Mouse (Mus musculus): ENCODE data around the gene BC037034.

DNA sequence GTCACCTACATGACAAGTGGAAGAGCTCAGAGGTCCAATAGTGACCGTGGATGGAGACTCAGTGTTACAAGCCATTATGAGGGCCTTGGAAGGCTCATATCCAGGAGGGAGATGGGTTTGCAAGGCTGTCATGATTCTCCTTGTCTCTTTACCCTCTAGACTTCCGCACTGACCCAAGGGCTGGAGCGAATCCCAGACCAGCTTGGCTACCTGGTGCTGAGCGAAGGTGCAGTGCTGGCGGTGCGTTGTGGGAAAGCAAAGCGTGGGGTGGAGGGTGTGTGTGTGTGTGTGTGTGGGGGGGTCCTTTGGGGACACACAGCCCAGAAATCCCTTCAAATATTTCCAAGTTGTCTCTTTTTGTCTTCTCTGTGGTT is 7.8 kb downstream of the BC037034 start:
- TF ChIP-seq CTCF (IDR thresholded peaks at IDR 0.05; ENCODE audit: borderline replicate concordance, extremely low read depth, insufficient read depth, insufficient read length) (no peak), POLR2A (IDR thresholded peaks at IDR 0.05; ENCODE audit: borderline replicate concordance, extremely low read depth, insufficient read depth, insufficient read length, poor library complexity, severe bottlenecking) (no peak)
